Mouse (Mus musculus) layer of hippocampus, postnatal 36 days (tissue): ENCODE results near the gene Plcd3. TPM values are rescaled to one million over a fixed set of nuclear protein-coding genes. Genes with fewer than 3 reads are reported as not detected.

Source experiments
- DNase-seq, 2 experiments: peaks; one replicate each; pipeline ENCODE4 v3.0.0; 2022
- total RNA-seq, 2 experiments: library from RNA; stranded (reverse); gene quantifications; 2 replicates each; pipeline ENCODE4 v1.2.3; 2021

Gene Plcd3
- total RNA-seq, result 1 to 10 TPM; 9.5 TPM

GRCm38 (mm10) chr11:103101481-103101865 lies at the start of gene Plcd3, which contains the start of gene Acbd4:
Gene Plcd3, minus strand, starts transcription at chr11:103101658.
Gene Acbd4, plus strand, starts transcription at chr11:103101682.
- DNase-seq, result peak; percentile 70 to 75

- no peak for DNase-seq
These were observed 48.3 kb upstream of the Plcd3 start for GRCm38 (mm10) chr11:103149771-103150170.

GRCm38 (mm10) chr11:103147766-103148165 lies 46.3 kb upstream of the Plcd3 start:
- no peak for DNase-seq

GRCm38 (mm10) chr11:103146386-103146785 lies 44.9 kb upstream of the Plcd3 start:
- no peak for DNase-seq

GRCm38 (mm10) chr11:103144309-103145285 lies 43.1 kb upstream of the Plcd3 start:
- no peak for DNase-seq

DNA sequence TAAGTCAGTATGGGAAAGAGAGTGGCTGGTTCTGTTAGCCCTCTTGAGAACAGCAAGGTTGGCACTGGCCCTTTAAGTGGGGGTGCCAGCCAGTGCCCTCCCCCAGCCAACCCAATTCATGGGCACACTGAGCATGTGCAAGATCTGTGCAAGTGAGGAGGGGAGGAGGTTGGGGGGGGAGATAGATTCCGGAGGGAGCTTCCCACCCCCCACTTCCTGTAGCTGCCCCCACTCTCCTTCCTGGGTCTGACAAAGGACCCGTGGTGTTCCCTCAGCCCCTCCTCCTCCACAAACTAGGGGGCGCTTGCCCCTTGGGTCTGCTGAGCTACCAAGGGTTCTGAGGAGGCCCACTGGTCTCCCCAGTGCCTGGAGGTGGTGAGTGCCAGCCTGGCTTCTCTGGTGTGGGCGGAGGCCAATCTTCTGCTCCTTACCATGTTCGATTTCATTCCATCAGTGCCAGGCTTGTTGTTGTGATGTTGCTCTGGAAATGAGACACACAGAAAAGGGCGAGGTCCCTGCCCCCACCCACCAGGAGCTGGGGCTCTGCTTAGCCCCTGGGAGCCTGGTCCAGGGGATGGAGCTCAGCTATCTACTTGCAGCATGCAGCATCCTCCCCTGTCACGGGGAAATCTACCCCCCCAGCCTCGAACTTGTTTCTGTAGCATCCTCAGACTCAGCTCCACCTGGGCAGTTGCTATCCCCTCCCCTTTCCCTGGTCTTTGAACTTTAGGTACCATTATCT lies 41.2 kb upstream of the Plcd3 start:
- DNase-seq, result peak; percentile 86 to 87

DNA sequence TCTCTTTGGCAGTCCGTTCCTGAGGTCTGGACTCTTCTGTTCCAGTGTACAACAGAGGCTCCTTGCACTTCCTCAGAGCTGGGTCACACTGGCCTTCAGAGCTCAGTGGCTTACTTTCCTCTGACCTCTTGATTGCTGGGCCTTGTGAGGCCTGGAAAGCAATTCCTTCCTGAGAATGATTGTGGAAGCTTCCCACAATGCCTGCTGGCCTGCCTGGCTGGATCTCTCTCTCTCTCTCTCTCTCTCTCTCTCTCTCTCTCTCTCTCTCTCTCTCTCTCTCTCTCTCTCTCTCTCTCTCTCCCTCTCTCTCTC lies 40.4 kb upstream of the Plcd3 start:
- no peak for DNase-seq

GRCm38 (mm10) chr11:103141101-103141943 lies 39.9 kb upstream of the Plcd3 start:
- no peak for DNase-seq

DNA sequence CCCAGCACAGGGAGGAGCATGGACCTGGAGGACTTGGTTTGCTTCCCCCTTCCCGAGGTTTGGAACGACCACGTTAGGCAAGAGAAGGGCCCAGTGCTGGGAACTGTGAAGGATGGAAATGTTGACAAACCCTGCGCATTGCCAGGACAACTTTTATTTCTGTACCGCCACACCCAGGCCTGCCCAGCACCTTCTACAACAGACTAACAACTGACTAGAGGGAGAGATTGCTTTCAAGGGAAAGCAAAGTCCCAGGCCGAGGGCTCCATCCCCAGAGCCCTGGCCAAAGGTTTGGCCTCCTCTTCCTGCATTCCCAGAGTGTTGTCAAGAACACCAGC lies 39.3 kb upstream of the Plcd3 start:
- no peak for DNase-seq

GRCm38 (mm10) chr11:103139951-103140762 lies 38.7 kb upstream of the Plcd3 start:
- no peak for DNase-seq

GRCm38 (mm10) chr11:103136039-103136577 lies 34.6 kb upstream of the Plcd3 start:
- DNase-seq, result no peak

- DNase-seq, result no peak
These were observed 32.8 kb upstream of the Plcd3 start for GRCm38 (mm10) chr11:103134221-103134620.

DNA sequence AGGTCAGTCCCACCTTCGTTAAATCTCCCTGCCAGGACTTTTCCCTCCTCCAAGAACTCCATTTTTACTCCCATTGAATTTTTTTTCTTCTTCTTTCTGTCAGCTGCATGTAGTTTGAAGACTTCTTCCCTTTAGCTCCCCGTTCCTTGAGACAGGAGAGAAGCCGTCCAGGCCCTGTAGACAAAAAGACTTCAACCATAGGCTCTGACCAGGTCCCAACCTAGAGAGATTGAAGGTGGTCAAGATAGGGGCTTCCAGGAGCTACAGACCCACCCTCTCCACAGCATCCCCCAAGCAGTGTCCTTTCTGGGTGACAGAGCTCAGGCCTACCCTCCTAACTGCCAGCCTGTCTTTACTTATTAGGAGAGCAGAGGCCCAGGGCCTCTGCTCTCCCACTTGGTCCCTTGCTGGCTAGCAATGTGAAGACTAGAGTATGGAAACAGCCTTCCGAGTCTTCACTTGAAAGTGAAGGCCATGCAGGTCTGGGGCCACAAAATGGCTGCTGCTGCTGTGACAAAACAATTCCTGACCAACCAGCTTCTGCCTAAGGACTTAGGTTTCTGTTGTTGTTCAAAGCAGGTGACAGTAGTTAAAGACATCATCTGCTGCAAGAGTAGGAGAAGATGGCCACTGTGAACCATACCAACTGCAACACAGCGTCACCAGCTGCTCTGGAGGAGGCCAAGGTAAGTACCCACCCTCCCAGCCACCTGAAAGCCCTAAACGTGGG lies 32.2 kb upstream of the Plcd3 start:
- no peak for DNase-seq

DNA sequence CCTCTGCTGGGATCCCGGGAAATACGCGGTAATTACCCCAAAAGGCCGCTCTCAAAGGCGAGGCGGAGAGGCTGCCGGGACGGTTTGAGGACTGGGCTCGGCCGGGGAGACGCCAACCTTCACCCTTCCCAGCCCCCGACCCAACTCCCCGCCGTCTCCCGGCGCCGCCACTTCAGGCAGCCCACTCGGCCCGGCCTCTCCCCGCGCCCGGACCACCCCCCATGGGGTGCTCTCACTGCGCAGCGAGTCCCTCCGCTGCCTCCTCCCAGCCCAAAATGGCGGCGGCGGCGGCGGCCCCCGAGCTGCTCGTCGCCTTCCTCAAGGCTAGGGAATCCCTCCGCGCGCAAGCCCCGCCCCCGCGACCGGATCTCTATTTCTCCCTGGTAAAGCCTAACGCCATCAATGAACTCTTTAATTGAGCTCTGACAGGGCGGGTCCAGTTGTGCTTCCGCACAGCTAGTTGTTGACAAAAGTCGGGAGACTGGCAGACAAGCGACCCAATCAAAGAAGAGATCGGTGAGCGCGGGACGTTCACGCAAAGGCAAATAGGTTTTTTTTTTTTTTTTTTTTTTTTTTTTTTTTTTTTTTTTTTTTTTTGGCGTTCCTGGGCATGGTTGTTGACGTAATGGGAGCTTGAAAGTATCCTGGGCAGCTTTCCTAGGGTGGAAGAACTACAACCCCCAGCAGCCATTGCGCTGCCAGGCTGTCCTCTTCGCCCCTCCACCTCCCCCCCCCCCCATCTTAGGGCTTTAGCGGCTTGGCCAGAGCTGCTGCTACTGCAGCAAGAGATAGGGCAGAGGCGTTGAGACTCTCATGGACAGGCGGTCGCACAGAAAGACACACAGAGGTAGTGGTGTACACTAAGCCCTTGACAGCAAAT lies 31.4 kb upstream of the Plcd3 start:
- DNase-seq, result peak; percentile 100

DNA sequence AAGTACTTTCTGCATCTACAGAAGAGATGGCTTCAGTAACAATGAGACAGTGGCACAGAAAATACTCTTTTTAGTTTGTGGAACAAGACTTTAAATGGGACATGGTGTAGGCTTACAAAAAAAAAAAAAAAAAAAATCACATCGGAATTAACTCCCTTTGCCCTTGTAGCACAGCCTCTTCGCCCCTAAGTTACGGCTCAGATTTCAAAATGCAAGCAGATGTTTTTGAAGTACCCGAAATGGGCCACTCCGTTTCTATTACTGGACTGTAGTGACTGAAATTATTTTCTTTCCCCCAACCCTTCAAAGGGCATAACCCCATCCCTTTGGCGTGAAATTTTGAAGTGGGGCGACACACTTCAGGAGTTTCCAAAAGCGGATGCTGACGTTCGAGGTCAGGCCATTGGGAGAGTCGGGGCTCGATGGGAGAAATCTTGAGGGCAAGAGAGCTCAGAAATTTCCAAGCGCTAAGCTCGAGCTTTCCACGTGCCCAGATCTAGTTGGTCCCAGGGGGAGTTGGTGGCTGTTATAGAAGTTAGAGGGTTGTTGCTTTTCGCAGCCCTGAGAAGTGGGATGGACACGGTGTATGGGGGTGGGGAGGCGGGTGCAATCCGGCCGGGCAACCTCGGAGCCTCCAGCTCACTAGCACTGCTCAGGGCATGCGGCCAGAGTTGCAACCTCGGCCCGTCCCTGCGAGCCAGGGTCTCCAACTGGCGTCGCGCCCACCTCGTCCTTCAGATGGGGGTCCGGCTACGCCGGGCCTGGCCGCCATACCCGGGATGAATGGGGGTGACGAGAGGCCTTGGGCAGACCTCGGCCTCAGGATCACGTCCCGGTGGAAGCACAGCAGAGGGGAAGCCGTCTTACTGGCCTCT lies 30.5 kb upstream of the Plcd3 start, which contains the start of gene Hexim2:
Hexim2 (plus strand) TSS at position 729 of the 875 bp plus-strand sequence.
- DNase-seq, result peak in 1 of 2 experiments; percentile 65

DNA sequence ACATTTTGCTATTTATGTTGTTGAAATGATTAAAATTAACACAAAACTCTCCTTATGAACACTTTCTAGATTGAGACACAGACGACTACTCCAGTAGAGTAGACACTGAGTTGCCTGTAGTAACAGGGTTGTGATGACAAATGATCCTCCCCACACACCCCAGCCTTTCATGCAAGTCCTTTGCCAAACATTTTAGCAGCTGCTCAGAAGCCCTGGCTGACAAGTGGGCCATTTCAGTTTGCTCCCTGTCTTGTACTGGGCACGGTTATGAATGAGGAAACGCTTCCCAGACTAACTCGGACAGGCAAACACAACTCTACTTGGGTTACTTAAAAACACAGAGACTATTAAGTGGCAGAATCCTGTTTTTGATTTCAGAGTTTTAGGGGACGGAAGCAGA lies 18.9 kb upstream of the Plcd3 start:
- DNase-seq, result no peak

GRCm38 (mm10) chr11:103119609-103120008 lies 18.2 kb upstream of the Plcd3 start:
- DNase-seq, result no peak

- DNase-seq, result no peak
These were observed 17.4 kb upstream of the Plcd3 start for GRCm38 (mm10) chr11:103118866-103119265.

GRCm38 (mm10) chr11:103117591-103118009 lies 16.1 kb upstream of the Plcd3 start:
- DNase-seq, result peak in 1 of 2 experiments; percentile 49
